In genomic region chr9:58535447-58536134, GRCm38 (mm10) we compare ENCODE assay signal across 8 mouse cellular contexts. TPM values are rescaled to one million over a fixed set of nuclear protein-coding genes. Genes with fewer than 3 reads are reported as not detected.
DNase-seq lines count a peak whose midpoint lies in the region; ATAC-seq and TF ChIP-seq lines count a peak whose summit lies in the region.

No protein-coding gene starts in this region.

- TF ChIP-seq EP300 in heart, postnatal 0 days (IDR thresholded peaks at IDR 0.05; ENCODE audit: low read depth): no peak

- H3K4me2 ChIP-seq in heart, postnatal 0 days (ENCODE audit: low read depth, low read length): no peak overlapping the region
- no peak overlapping the region for H3K4me2 ChIP-seq in forebrain, postnatal 0 days (ENCODE audit: low read depth)

- peak; percentile 41 for DNase-seq in heart, postnatal 0 days (ENCODE audit: low spot score)
- no peak for DNase-seq in heart, embryonic 10.5 days (ENCODE audit: low spot score)
- no peak for DNase-seq in testis, postnatal 14 days (ENCODE audit: low spot score)
- peak; percentile 79 for DNase-seq in forebrain, postnatal 0 days
- peak; percentile 49 for DNase-seq in mesoderm, embryonic 11.5 days (ENCODE audit: low read depth, low spot score)
- DNase-seq in thymus, adult 18-20 months: peak; percentile 17 to 22
- DNase-seq in gastrocnemius, postnatal 10 days: no peak

- no peaks in the 10 kb centered on the region for H3K27me3 ChIP-seq in heart, postnatal 0 days (ENCODE audit: control insufficient read depth, insufficient read depth, low read length)
- no peaks in the 10 kb centered on the region for H3K27me3 ChIP-seq in heart, embryonic 10.5 days (ENCODE audit: insufficient read depth, poor library complexity, severe bottlenecking)
- H3K27me3 ChIP-seq in testis, adult 2 months (ENCODE audit: control insufficient read depth, insufficient read depth, low read length): no peaks in the 10 kb centered on the region
- H3K27me3 ChIP-seq in forebrain, postnatal 0 days (ENCODE audit: insufficient read depth, low read length): no peaks in the 10 kb centered on the region

- no peak for TF ChIP-seq POLR2A in testis, adult 2 months (IDR thresholded peaks at IDR 0.05; ENCODE audit: control insufficient read depth, low read depth, low read length)

- WGBS in heart, postnatal 0 days: 75% methylated on average over 20 of the region's 20 CpGs
- 71% methylated on average over 20 of the region's 20 CpGs for WGBS in heart, embryonic 10.5 days
- 78% methylated on average over 20 of the region's 20 CpGs for WGBS in forebrain, postnatal 0 days

- H3K4me1 ChIP-seq in heart, postnatal 0 days (ENCODE audit: control insufficient read depth, insufficient read depth): no peaks in the 10 kb centered on the region
- peaks cover 18% of the 10 kb centered on the region; the same call in 1 of the 2 replicates for H3K4me1 ChIP-seq in heart, embryonic 10.5 days
- no peaks in the 10 kb centered on the region for H3K4me1 ChIP-seq in testis, adult 2 months (ENCODE audit: control insufficient read depth, insufficient read depth, low read length)
- no peaks in the 10 kb centered on the region for H3K4me1 ChIP-seq in forebrain, postnatal 0 days (ENCODE audit: insufficient read depth)

- no peaks in the 10 kb centered on the region for H3K9me3 ChIP-seq in heart, postnatal 0 days (replicated peaks; ENCODE audit: control insufficient read depth, low read length)
- H3K9me3 ChIP-seq in heart, embryonic 10.5 days: no peaks in the 10 kb centered on the region
- no peaks in the 10 kb centered on the region for H3K9me3 ChIP-seq in forebrain, postnatal 0 days (ENCODE audit: low read length)

- H3K4me3 ChIP-seq in heart, postnatal 0 days (ENCODE audit: low read depth, low read length): no peak overlapping the region
- H3K4me3 ChIP-seq in heart, embryonic 10.5 days: no peak overlapping the region
- H3K4me3 ChIP-seq in testis, adult 2 months (ENCODE audit: control insufficient read depth, low read depth, low read length): no peak overlapping the region
- no peak overlapping the region for H3K4me3 ChIP-seq in forebrain, postnatal 0 days (ENCODE audit: low read depth, low read length)

- peak; percentile 51; the same call in 1 of the 2 replicates for ATAC-seq in heart, postnatal 0 days (ENCODE audit: insufficient read depth, low read depth)
- ATAC-seq in forebrain, postnatal 0 days: peak; percentile 69

- TF ChIP-seq CTCF in heart, postnatal 0 days (IDR thresholded peaks at IDR 0.05; ENCODE audit: low read depth): peak; percentile 68
- peak; percentile 62; the same call in 1 of the 2 replicates for TF ChIP-seq CTCF in testis, adult 2 months (IDR thresholded peaks at IDR 0.05; ENCODE audit: control insufficient read depth, insufficient read depth, insufficient replicate concordance, low read depth, low read length)
- TF ChIP-seq CTCF in forebrain, postnatal 0 days (IDR thresholded peaks at IDR 0.05; ENCODE audit: low read depth): peak; percentile 87

- no peak overlapping the region for H3K9ac ChIP-seq in heart, postnatal 0 days (replicated peaks; ENCODE audit: low read depth, low read length)
- H3K9ac ChIP-seq in forebrain, postnatal 0 days: no peak overlapping the region

- no peak overlapping the region for H3K27ac ChIP-seq in heart, postnatal 0 days (ENCODE audit: low read depth)
- H3K27ac ChIP-seq in heart, embryonic 10.5 days: no peak overlapping the region
- no peak overlapping the region for H3K27ac ChIP-seq in testis, adult 2 months (ENCODE audit: control insufficient read depth, insufficient read depth, low read depth, low read length)
- H3K27ac ChIP-seq in forebrain, postnatal 0 days (ENCODE audit: low read depth, low read length): no peak overlapping the region

- peaks cover 27% of the 10 kb centered on the region for H3K36me3 ChIP-seq in heart, postnatal 0 days (replicated peaks; ENCODE audit: control insufficient read depth, insufficient read depth, low read length)
- H3K36me3 ChIP-seq in heart, embryonic 10.5 days: peaks cover 55% of the 10 kb centered on the region
- no peaks in the 10 kb centered on the region for H3K36me3 ChIP-seq in testis, adult 2 months (ENCODE audit: control insufficient read depth, insufficient read depth, low read length)
- H3K36me3 ChIP-seq in forebrain, postnatal 0 days (ENCODE audit: insufficient read depth): peaks cover 21% of the 10 kb centered on the region

RNA-seq across cellular contexts. Expression of gene Cd276, which starts 19.6 kb away (rescaled TPM):
- 14.2 and 27.6 TPM in 2 replicates for total RNA-seq in heart, postnatal 0 days (2014; rRNA removed; ENCODE audit: low replicate concordance)
- polyA plus RNA-seq in heart, postnatal 0 days (2015; fragmentation: Nextera tagmentation; extraction: Ambion mirVana): 13.1 and 14.5 TPM in 2 replicates
- 33.1 and 38.8 TPM in 2 replicates for polyA plus RNA-seq in heart, embryonic 10.5 days (2016; fragmentation: Nextera tagmentation; extraction: Ambion mirVana)
- 0.61 and 1.3 TPM in 2 replicates for polyA plus RNA-seq in testis, adult 2 months (2012; rRNA removed)
- total RNA-seq in forebrain, postnatal 0 days (2014; rRNA removed): 21.1 and 26.0 TPM in 2 replicates
- 23.7 and 26.2 TPM in 2 replicates for polyA plus RNA-seq in forebrain, postnatal 0 days (2015; fragmentation: Nextera tagmentation; extraction: Ambion mirVana)
- total RNA-seq in gastrocnemius, postnatal 10 days (2021): 10 to 100 TPM; 23.7 to 33.1 TPM

RNA-seq across cellular contexts. Expression of gene Nptn, which starts 46.4 kb away (rescaled TPM):
- 234 and 402 TPM in 2 replicates for total RNA-seq in heart, postnatal 0 days (2014; rRNA removed; ENCODE audit: low replicate concordance)
- polyA plus RNA-seq in heart, postnatal 0 days (2015; fragmentation: Nextera tagmentation; extraction: Ambion mirVana): 96.5 and 101 TPM in 2 replicates
- 88.3 and 103 TPM in 2 replicates for polyA plus RNA-seq in heart, embryonic 10.5 days (2016; fragmentation: Nextera tagmentation; extraction: Ambion mirVana)
- 80.2 and 87.0 TPM in 2 replicates for polyA plus RNA-seq in testis, adult 2 months (2012; rRNA removed)
- 275 and 298 TPM in 2 replicates for total RNA-seq in forebrain, postnatal 0 days (2014; rRNA removed)
- polyA plus RNA-seq in forebrain, postnatal 0 days (2015; fragmentation: Nextera tagmentation; extraction: Ambion mirVana): 231 and 236 TPM in 2 replicates
- total RNA-seq in gastrocnemius, postnatal 10 days (2021): 100 to 1,000 TPM in 1 of 2 experiments, 10 to 100 TPM in 1; 99.7 to 109 TPM

RNA-seq across cellular contexts. Expression of gene Insyn1, which starts 47.2 kb away (rescaled TPM):
- total RNA-seq in heart, postnatal 0 days (2014; rRNA removed; ENCODE audit: low replicate concordance): 9.6 and 13.6 TPM in 2 replicates
- polyA plus RNA-seq in heart, postnatal 0 days (2015; fragmentation: Nextera tagmentation; extraction: Ambion mirVana): 0.77 and 0.80 TPM in 2 replicates
- polyA plus RNA-seq in heart, embryonic 10.5 days (2016; fragmentation: Nextera tagmentation; extraction: Ambion mirVana): 1.2 and 1.3 TPM in 2 replicates
- polyA plus RNA-seq in testis, adult 2 months (2012; rRNA removed): 1.4 and 1.9 TPM in 2 replicates
- 65.3 and 71.5 TPM in 2 replicates for total RNA-seq in forebrain, postnatal 0 days (2014; rRNA removed)
- polyA plus RNA-seq in forebrain, postnatal 0 days (2015; fragmentation: Nextera tagmentation; extraction: Ambion mirVana): 6.0 TPM in 2 replicates
- 1 to 10 TPM; 7.9 to 9.9 TPM for total RNA-seq in gastrocnemius, postnatal 10 days (2021)

Comparison
In these comparisons a context has a peak if more than half of its experiments do, and no peak if none do; other contexts are left out.
1. DNase-seq: peak in heart, postnatal 0 days (single experiment), forebrain, postnatal 0 days (single experiment), mesoderm, embryonic 11.5 days (single experiment) and thymus, adult 18-20 months (2 of 2); none in heart, embryonic 10.5 days (single experiment), testis, postnatal 14 days (single experiment) and gastrocnemius, postnatal 10 days (single experiment).
2. Peak in every context shown above with its lines, with median percentiles within 50 percentile points of each other: CTCF ChIP-seq.